Mouse (Mus musculus) brain, embryonic 14.5 days (tissue): Measurements from ENCODE around the gene Ptcd1.

Experiments used
- CTCF ChIP-seq: fragments of 200-500 bp; IDR thresholded peaks from 2 replicates; pipeline ENCODE4 v1.5.1; 2012; ENCODE audit warnings: inconsistent platforms, mild to moderate bottlenecking, moderate library complexity, borderline replicate concordance; ENCODE audit not compliant: insufficient read depth, insufficient read length; ENCODE audit errors: extremely low read depth
- POLR2A ChIP-seq: fragments of 200-500 bp; IDR thresholded peaks from 2 replicates; pipeline ENCODE4 v1.6.1; 2012; ENCODE audit warnings: mild to moderate bottlenecking, inconsistent platforms, borderline replicate concordance; ENCODE audit not compliant: poor library complexity, insufficient read depth, insufficient read length, severe bottlenecking; ENCODE audit errors: extremely low read depth

DNA sequence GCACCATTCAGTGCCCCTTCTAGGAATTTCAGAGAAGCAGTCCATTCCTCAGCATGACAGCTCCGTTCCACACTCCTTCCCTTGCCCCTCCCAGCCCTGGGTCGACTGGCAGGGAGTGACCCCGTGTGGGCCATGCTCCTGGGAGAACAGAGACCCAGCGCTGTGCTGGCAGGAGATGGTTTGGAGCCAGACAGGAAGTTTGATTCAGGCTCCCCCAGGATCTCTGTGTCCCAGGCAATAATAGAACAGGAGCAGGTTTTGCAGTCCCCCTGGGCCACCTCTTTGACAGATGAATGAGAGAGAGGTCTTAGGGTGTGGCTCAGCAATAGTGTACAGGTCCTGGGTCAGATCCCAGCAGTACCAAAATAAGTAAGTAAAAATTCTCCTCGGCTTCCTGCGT lies 48.9 kb downstream of the Ptcd1 start:
- TF ChIP-seq CTCF (no peak), POLR2A (no peak)
